Mouse (Mus musculus) G1E-ER4 (cell line): Measurements from ENCODE around the gene Ugt3a1. TPM values are rescaled to one million over a fixed set of nuclear protein-coding genes. Genes with fewer than 3 reads are reported as not detected.

Source experiments
- GATA1 ChIP-seq: IDR thresholded peaks from one replicate; pipeline ENCODE4 v1.8.0; 2012; ENCODE audit warnings: low read length, inconsistent platforms
- polyA plus RNA-seq: library from polyadenylated mRNA; stranded (reverse); fragments of >175 nt; gene quantifications from 2 replicates; pipeline ENCODE4 v1.2.3, GENCODE M21; 2012

Gene Ugt3a1
- not detected in 2 replicates for polyA plus RNA-seq

DNA sequence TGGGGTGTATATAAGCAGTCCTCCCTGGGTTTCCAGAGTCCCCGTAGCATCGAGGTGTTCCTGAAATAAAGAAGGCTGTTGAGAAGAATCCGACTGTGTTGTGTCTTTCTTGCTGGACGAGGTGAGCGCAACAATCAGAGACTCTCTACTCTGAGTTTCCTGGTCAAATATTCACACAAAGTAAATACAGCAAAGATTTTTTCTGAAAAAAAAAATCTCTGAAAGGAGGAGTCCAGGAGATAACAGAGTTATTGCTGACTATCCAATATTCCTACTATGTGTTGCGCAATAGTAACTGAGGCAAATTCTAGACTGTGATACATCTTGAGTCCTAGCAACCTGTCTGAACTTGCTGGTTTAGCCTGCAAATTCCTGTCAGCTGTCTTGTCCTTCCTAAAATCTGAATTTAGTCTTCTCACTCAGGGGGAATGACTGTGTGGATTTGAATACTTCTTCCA, at the start of gene Ugt3a1:
Gene Ugt3a1 (plus strand): TSS at position 51 of the 458 bp plus-strand sequence.
- no peak for TF ChIP-seq GATA1

DNA sequence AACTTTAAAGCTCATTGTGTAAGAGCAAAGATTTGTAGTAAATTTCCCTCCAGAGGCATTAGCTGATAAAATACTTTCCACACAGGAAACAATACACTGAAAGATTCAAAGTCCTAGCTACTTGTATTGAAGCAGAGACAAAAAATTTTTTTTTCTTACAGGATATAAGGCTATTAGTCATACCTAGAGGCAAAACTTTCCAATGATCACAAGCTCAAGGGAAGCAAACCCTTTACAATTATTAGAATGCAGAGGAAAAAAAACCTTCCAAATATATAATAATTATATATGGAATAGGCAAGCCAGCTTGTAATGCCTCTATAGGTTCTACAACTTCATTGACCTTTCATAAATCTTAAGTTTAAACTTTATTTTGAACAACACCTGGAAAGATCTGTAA, 30.3 kb upstream of the Ugt3a1 start:
- no peak for TF ChIP-seq GATA1

DNA sequence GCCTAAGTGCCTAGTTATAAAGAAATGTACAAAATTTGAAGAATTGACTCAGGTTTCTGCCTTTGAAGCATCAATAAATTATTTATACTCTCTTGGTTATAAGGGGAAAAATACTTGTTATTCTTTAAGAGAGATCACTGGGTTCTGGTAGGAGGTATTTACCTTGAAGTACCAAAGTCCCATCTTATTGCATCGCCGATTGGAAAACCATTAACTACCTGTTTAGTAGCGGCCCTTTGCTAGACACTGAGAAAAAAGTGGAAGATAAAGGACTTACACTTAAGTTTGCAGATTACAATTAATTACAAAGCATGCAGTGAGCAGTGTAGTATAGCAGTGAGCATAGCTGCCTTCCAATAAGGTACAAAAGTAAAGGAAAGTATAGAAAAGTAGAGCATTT, 23.8 kb upstream of the Ugt3a1 start:
- TF ChIP-seq GATA1 = no peak

DNA sequence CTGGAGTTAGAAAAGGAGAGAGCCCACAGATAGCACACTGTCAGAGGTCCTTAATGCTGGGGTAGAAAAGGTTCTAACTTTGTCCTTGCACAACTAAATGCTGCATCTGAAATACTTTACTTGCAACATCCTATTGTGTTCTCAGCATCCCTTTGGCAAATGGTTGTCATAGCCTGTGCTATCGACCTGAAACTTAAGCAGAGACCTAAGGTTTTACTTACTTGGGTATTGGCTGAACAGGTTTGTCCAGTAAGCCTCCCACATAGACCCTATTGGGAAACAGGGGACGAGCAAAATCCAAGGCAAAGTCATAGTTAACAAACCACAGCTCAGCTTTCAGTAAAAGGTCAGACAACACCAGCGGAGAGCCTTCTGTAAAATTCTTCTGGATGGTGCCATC, 16.1 kb upstream of the Ugt3a1 start:
- TF ChIP-seq GATA1 = no peak

DNA sequence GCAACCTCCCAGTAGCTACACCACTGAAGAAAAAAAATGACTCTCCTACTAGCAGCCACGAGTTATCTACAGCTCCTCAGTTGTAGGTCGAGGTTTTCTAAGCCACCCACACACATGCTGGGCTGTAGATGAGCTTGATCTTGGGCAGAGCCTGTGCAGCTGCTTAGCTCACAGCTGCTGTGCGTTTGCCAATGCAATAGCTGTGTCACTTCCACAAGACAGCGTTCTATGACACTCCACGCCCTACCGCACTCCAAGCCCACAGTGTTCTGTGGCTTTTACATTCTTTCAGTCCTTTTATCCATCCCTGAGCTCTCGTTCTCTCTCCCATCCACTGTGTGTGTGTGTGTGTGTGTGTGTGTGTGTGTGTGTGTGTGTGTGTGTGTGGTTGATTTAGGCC, 4.8 kb upstream of the Ugt3a1 start:
- no peak for TF ChIP-seq GATA1

DNA sequence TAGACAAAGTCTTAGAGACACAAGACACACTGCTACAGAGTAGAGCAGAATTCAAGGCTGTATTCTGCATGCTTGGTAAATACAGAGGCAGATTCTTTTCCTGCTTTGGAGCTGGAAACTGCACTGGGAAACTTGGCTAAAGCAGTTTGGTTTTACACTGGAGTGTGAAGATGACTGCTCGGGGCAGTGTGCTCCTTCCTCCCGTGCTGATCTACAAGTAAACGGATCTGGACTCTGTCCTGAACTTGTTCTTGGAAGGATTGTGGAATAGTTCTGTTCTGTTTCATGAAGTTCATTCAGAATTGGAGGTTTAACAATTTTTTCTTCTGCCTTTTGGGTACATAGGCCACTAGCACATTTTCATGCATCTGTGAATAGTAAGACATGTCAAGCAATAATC, 2.3 kb downstream of the Ugt3a1 start:
- no peak for TF ChIP-seq GATA1

DNA sequence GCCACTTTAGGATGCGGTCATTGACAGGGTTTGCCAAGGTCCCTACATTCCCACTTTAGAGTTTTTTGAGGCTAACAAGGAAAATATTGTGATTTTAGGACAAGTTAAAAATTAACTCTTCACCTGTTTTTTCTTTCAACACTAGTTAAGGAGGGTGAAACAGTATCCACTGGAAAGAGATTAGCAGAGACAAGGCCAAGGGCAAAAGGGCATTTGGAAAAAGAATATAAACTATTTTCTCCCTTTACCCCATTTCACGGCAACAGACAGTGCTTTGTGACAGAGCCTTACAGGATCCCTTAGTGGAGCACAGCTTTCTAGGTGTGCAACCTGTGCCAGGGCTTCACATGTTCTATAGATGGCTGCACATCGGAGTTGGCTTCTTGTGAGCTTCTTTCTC, 2.9 kb downstream of the Ugt3a1 start:
- no peak for TF ChIP-seq GATA1

DNA sequence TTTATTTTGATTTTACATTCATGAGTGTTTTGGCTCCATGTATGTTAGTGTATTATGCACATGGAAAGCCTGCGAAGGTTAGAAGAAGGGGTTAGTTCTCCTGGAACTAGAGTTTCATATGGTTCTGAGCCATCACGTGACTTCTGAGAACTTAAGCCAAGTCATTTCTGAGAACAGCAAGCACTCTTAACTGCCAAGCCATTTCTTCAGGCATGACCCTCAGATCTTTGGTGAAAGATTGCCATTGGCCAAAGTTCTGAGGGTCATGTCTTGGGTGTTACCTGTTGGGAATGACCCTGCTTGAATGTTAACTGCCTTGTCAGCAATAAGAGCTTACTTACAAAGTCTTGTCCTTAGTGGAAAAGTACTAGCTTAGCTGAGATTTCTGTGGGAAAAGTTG, 6.5 kb downstream of the Ugt3a1 start:
- TF ChIP-seq GATA1 = no peak

DNA sequence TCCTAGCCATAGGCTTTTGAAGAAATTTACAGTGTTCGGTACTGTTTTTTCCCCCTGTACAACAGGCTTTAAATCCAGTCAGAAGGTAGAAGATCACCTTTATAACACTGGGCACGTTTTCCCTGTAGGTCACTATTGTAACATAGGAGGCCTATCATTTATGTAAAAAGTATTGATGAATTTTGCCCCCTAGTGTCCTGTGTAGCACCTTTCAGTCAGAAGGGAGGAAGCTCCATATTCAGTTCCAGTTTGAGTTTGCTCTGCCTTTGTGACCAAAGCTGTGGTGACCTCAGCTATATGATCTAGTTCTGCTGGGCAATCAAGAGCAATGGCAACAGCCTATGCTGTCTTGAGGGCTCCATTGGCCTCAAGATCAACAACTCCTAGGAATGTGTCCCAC, 13.0 kb downstream of the Ugt3a1 start:
- TF ChIP-seq GATA1 = no peak

DNA sequence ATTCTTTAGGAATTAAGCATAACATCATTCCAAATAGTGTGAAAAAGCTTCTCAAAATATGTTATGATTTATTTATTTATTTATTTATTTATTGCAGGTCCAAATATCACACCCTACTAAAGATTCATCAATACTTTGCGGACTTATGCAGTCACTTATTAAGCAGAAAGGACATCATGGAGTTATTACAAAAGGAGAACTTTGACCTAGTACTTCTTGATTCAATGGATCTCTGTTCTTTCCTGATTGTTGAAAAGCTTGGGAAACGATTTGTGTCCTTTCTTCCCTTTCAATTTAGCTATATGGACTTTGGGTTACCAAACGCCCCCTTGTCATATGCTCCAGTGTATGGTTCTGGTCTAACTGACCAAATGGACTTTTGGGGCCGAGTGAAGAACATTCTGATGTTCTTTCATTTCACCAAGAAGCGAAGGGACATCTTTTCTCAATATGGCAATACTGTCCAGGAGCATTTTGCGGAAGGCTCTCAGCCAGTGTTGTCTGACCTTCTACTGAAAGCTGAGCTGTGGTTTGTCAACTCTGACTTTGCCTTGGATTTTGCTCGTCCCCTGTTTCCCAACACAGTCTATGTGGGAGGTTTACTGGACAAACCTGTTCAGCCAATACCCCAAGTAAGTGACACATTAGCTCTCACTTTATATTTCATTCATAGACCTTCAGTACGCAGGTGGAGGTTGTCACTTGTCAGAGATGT, 29.4 kb downstream of the Ugt3a1 start:
- no peak for TF ChIP-seq GATA1

DNA sequence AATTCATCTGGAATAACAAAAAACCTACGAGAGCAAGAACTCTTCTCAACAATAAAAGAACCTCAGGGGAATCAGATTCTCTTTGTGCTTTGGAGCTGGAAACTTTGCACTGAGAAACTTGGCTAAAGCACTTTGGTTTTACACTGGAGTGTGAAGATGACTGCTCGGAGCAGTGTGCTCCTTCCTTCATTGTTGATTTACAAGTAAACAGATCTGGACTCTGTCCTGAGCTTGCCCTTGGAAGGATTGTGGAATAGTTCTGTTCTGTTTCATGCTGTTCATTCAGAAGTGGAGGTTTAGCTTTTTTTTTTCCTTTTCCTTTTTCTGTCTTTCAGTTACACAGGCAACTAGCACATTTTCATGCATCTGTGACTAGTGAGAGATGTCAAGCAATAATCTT, 57.9 kb downstream of the Ugt3a1 start:
- no peak for TF ChIP-seq GATA1

DNA sequence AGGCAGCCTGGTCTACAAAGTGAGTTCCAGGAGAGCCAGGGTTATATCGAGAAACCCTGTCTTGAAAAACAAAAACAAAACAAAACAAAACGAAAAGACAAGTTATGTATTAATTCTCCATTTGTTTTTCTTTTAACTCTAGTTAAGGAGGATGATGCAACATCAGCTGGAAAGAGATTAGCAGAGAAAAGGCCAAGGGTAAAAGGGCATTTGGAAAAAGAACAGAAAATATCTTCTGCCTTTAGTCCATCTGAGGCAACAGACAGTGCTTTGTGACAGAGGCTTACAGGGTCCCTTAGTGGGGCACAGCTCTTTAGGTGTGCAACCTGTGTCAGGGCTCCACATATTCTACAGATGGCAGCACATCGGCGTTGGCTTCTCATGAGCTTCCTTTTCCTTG, 58.7 kb downstream of the Ugt3a1 start, which contains the start of gene Ugt3a2:
Gene Ugt3a2 (plus strand): TSS at position 210 of the 400 bp plus-strand sequence.
- TF ChIP-seq GATA1 = no peak

DNA sequence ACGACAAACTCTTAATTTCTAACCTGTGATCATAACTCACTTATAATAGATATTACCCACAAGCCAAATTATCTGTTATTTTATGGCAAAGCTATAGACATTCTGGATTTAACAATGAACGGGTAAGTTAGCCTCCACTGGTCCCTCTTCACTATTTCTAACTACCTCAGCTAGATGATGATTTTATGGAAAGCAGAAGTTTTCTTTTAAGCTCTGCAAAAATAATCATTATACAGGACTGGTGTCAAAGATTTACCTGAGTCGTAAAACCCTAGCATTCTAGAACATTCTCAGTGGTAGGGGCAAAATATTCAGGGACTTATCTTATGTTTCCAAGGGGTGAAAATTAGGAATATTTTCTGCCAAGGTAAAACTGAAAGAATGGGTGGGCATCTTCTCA, 59.9 kb downstream of the Ugt3a1 start:
- TF ChIP-seq GATA1 = no peak

DNA sequence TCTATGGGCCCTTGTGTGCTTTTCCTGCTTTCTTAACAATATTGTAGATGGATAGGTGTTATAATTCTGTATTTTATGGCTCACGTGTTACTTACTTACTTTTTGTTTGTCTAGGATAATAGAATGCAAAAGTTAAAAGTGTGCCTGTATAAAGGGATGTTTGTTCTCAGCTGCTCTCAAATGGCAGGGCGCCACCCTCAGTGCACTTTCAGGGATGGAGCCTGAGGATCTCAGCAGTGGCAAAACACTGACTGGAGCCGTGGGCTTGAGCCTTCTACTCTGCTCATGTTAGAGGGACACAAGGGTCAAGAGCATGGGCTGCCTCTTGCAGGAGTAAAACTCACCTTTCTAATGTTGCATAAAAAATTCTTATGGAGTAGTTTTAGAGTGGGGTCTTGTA, 60.3 kb downstream of the Ugt3a1 start:
- TF ChIP-seq GATA1 = no peak

DNA sequence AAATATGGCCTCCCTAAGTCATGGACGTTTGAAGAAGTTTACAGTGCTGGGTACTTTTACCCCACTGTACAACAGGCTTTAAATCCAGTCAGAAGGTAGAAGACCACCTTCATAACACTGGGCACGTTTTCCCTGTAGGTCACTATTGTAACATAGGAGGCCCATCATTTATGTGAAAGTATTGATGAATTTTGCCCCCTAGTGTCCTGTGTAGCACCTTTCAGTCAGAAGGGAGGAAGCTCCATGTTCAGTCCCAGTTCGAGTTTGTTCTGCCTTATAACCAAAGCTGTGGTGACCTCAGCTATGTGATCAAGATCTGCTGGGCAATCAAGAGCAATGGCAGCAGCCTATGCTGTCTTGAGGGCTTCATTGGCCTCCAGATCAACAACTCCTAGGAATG, 72.1 kb downstream of the Ugt3a1 start:
- TF ChIP-seq GATA1 = no peak

DNA sequence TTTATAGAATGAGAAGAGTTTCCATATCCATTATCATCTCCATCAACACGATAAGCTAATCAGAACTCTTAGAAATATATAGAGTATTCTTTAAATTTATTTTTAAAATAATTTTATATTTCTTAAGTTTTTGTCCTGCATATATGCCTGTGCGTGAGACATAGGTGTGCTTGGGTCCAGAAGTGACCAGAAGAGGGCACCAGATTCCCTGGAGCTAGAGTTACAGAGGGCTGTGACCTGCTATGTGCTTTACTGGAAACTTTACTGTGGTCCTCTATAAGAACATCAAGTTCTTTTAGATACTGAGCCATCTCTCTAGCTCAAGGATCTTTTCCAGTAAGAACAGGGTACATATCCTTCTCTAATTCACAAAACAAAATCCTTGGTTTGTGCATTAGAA, 86.1 kb downstream of the Ugt3a1 start:
- no peak for TF ChIP-seq GATA1

Other genes with a start within 250 kb of the Ugt3a1 start
- 101 and 158 TPM in 2 replicates for gene Nadk2, start 205.6 kb upstream of the Ugt3a1 start, polyA plus RNA-seq
- gene Lmbrd2, start 136.3 kb upstream of the Ugt3a1 start, polyA plus RNA-seq = 0.41 and 0.54 TPM in 2 replicates
- 3.9 and 7.9 TPM in 2 replicates for gene Skp2, start 121.5 kb upstream of the Ugt3a1 start, polyA plus RNA-seq
- gene Ugt3a2, start 58.7 kb downstream of the Ugt3a1 start, polyA plus RNA-seq = not detected in 2 replicates
- gene Capsl, start 159.1 kb downstream of the Ugt3a1 start, polyA plus RNA-seq = not detected in 2 replicates